Mouse (Mus musculus) liver, embryonic 14.5 days (tissue): ENCODE measurements around the gene Ccdc188. TPM values are rescaled to one million over a fixed set of nuclear protein-coding genes. Genes with fewer than 3 reads are reported as not detected.

Source experiments
- ATAC-seq: fragments of 200-750 bp; cut with Nextera tagmentation; 2 replicates; pipeline ENCODE4 v1.8.0; 2017; ENCODE audit warnings: moderate number of reproducible peaks, mild to moderate bottlenecking, moderate library complexity; ENCODE audit not compliant: insufficient read depth
- DNase-seq, 3 experiments: peaks; one replicate each; pipeline ENCODE4 v3.0.0-alpha.2; 2012 to 2013; ENCODE audit warnings: low read depth in 3 of 3, low spot score in 3 of 3
- H3K27ac ChIP-seq: fragments of 300-500 bp; sonication (generic); 2 replicates; pipeline ENCODE4 v1.5.1; 2014; ENCODE audit warnings: moderate library complexity, mild to moderate bottlenecking, control low read depth, inconsistent platforms
- H3K27me3 ChIP-seq: fragments of 300-500 bp; sonication (generic); 2 replicates; pipeline ENCODE4 v1.6.1; 2014; ENCODE audit warnings: mild to moderate bottlenecking, low read length, moderate library complexity; ENCODE audit not compliant: control insufficient read depth, insufficient read depth
- H3K36me3 ChIP-seq: fragments of 300-500 bp; sonication (generic); replicated peaks from 2 replicates; pipeline ENCODE4 v1.6.1; 2014; ENCODE audit warnings: low read depth; ENCODE audit not compliant: control insufficient read depth, insufficient read depth
- H3K4me1 ChIP-seq, 2 experiments: fragments of 200-500 bp in 1 of 2; fragments of 300-500 bp in 1 of 2; sonication (generic) in 1 of 2; replicated peaks; 2 replicates each; pipeline ENCODE4 v1.6.1; 2012 to 2014; ENCODE audit warnings: antibody characterized with exemption in 1 of 2, inconsistent platforms in 1 of 2, low read length in 1 of 2; ENCODE audit not compliant: control insufficient read depth in 2 of 2, insufficient read depth in 2 of 2
- H3K4me2 ChIP-seq: fragments of 300-500 bp; sonication (generic); 2 replicates; pipeline ENCODE4 v1.6.1; 2014; ENCODE audit warnings: low read depth, mild to moderate bottlenecking, control low read depth, moderate library complexity
- H3K4me3 ChIP-seq, 2 experiments: fragments of 200-500 bp in 1 of 2; fragments of 300-500 bp in 1 of 2; sonication (generic) in 1 of 2; 2 replicates each; pipeline ENCODE4 v1.5.1; 2012 to 2014; ENCODE audit warnings: low read depth in 2 of 2, low read length in 2 of 2, mild to moderate bottlenecking in 2 of 2, control low read depth in 1 of 2, inconsistent platforms in 1 of 2, moderate library complexity in 1 of 2; ENCODE audit not compliant: insufficient read depth in 1 of 2
- H3K9ac ChIP-seq: fragments of 300-500 bp; sonication (generic); replicated peaks from 2 replicates; pipeline ENCODE4 v1.6.1; 2014; ENCODE audit warnings: mild to moderate bottlenecking, control low read depth, moderate library complexity
- H3K9me3 ChIP-seq: fragments of 300-500 bp; sonication (generic); 2 replicates; pipeline ENCODE4 v1.6.1; 2016; ENCODE audit warnings: low read length, mixed read lengths; ENCODE audit not compliant: control insufficient read depth
- CTCF ChIP-seq: IDR thresholded peaks from 2 replicates; pipeline ENCODE4 v1.5.1; 2016; ENCODE audit warnings: antibody characterized with exemption, low read depth, control low read depth
- EP300 ChIP-seq: IDR thresholded peaks from 2 replicates; pipeline ENCODE4 v1.6.1; 2016; ENCODE audit warnings: antibody characterized with exemption, low read depth
- WGBS: fragments of 180-500 bp; shearing (Covaris S2); extraction: QIAGEN DNeasy Blood & Tissue Kit; methylation state at CpG from one replicate; pipeline ENCODE4 v1.1.7; 2014; ENCODE audit not compliant: insufficient replicate concordance; 5-methylcytosine and 5-hydroxymethylcytosine counted together
- polyA plus RNA-seq, 2 experiments: library from polyadenylated mRNA; depleted of rRNA in 1 of 2; stranded (reverse) in 1 of 2; unstranded in 1 of 2; fragments of >200 nt; fragmentation: Nextera tagmentation in 1 of 2; extraction: Ambion mirVana in 1 of 2; gene quantifications; 2 replicates each; pipeline versions ENCODE4 v1.2.1 to v1.2.3; 2012 to 2014

Gene Ccdc188
- polyA plus RNA-seq, 2 experiments, result not detected

- Histone ChIP-seq H3K36me3 (no peaks in the 10 kb centered on the region), H3K4me2 (no peak overlapping the region), H3K27me3 (no peaks in the 10 kb centered on the region), H3K9me3 (no peaks in the 10 kb centered on the region), H3K27ac (no peak overlapping the region), H3K4me1 (no peaks in the 10 kb centered on the region), H3K9ac (no peak overlapping the region), H3K4me3 (no peak overlapping the region)
- ATAC-seq, result no peak
- WGBS, result 35% methylated on average over 10 of the region's 10 CpGs
- DNase-seq, result peak in 2 of 3 experiments; percentile 18 to 25
- TF ChIP-seq EP300, result no peak
- peak; percentile 97 for TF ChIP-seq CTCF
These were observed 6.1 kb upstream of the Ccdc188 start for GRCm38 (mm10) chr16:18211417-18212171.

- 56% methylated on average over 6 of the region's 6 CpGs for WGBS
- TF ChIP-seq EP300 (no peak), CTCF (no peak)
- Histone ChIP-seq H3K36me3 (no peaks in the 10 kb centered on the region), H3K27me3 (no peaks in the 10 kb centered on the region), H3K4me1 (no peaks in the 10 kb centered on the region), H3K9ac (no peak overlapping the region), H3K4me2 (no peak overlapping the region), H3K27ac (no peak overlapping the region), H3K4me3 (no peak overlapping the region), H3K9me3 (no peaks in the 10 kb centered on the region)
- ATAC-seq (no peak), DNase-seq (no peak)
These were observed 4.0 kb upstream of the Ccdc188 start for GRCm38 (mm10) chr16:18213689-18214088.

GRCm38 (mm10) chr16:18214858-18215257 lies 2.8 kb upstream of the Ccdc188 start:
- no peak overlapping the region for H3K4me3 ChIP-seq
- no peaks in the 10 kb centered on the region for H3K4me1 ChIP-seq
- DNase-seq (no peak), ATAC-seq (no peak)
- H3K9ac ChIP-seq, result no peak overlapping the region
- TF ChIP-seq CTCF, result no peak
- TF ChIP-seq EP300, result no peak
- no peaks in the 10 kb centered on the region for H3K36me3 ChIP-seq
- H3K9me3 ChIP-seq, result no peaks in the 10 kb centered on the region
- no peaks in the 10 kb centered on the region for H3K27me3 ChIP-seq
- H3K4me2 ChIP-seq, result no peak overlapping the region
- WGBS, result 69% methylated on average over 7 of the region's 7 CpGs
- H3K27ac ChIP-seq, result no peak overlapping the region

DNA sequence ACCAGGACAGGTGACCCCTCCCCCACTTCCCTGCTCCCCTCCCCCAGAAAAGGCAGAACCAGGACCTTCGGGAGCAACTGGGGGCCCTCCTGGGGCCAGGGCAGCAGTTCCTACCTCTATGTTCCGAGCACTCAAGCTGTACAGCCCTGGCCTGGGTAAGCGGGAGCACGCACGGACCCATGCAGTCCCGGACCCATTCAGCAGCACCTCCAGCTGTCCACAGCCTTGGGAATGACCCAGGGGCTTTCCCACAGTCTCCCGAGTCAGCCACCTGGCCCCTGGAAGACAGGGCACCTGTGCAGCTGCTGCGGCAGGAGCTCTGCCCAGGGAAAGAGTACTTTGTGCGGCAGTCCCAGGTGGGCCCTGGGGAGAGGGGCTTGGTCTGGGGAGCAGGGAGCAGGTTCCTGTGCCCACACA lies 909 bp downstream of the Ccdc188 start:
- no peaks in the 10 kb centered on the region for H3K27me3 ChIP-seq
- no peak overlapping the region for H3K4me3 ChIP-seq
- no peak overlapping the region for H3K9ac ChIP-seq
- ATAC-seq (no peak), DNase-seq (no peak)
- H3K9me3 ChIP-seq, result no peaks in the 10 kb centered on the region
- whole genome bisulfite sequencing, result 72% methylated on average over 9 of the region's 9 CpGs
- no peak overlapping the region for H3K27ac ChIP-seq
- no peaks in the 10 kb centered on the region for H3K4me1 ChIP-seq
- no peaks in the 10 kb centered on the region for H3K36me3 ChIP-seq
- H3K4me2 ChIP-seq, result no peak overlapping the region
- TF ChIP-seq EP300 (no peak), CTCF (no peak)

GRCm38 (mm10) chr16:18220001-18220400 lies 2.3 kb downstream of the Ccdc188 start:
- no peaks in the 10 kb centered on the region for H3K27me3 ChIP-seq

More at GRCm38 (mm10) chr16:18220001-18220400, 2.3 kb downstream of the Ccdc188 start:
- Histone ChIP-seq H3K9me3 (no peaks in the 10 kb centered on the region), H3K4me2 (no peak overlapping the region), H3K9ac (no peak overlapping the region), H3K4me1 (no peaks in the 10 kb centered on the region), H3K36me3 (no peaks in the 10 kb centered on the region), H3K27ac (no peak overlapping the region), H3K4me3 (no peak overlapping the region)
- WGBS, result 30% methylated on average over 8 of the region's 8 CpGs
- DNase-seq (no peak), ATAC-seq (no peak)
- TF ChIP-seq CTCF, result no peak
- TF ChIP-seq EP300, result no peak
